Mouse (Mus musculus) urinary bladder, postnatal 36 days (tissue): ENCODE results near the gene Iqcj.

Experiments used
- DNase-seq, 2 experiments: peaks; one replicate each; pipeline ENCODE4 v3.0.0; 2022; ENCODE audit warnings: low spot score in 2 of 2, mixed read lengths in 1 of 2

The Iqcj gene

DNA sequence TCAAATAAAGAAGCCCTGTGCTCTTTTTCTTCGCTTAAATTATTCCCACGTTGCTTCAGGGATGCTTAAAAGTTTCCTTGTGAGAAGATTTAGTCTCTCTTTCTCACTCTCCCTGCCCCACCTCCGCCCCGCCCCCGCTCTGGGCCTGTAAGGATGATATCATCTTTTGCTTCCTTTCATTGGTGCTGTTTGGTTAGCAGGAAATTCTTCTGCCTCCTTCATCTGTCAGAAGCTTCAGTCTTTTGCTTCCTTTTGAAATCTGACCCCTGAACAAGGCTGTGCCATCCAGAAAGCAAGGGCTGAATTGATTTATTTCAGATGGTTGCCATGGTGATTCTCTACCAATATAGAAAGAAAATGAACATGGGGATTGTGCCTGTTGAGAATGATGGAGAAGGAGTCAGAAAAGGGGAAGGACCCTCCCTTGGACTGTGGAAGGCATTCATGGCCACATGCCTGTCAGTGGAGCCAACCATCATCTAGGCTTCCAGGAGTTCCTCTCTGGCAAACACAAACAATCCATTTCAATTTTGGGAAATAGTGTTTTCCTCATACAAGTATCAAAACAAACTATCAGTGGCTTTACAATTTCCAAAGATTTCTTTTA, 62.5 kb downstream of the Iqcj start:
- DNase-seq, result no peak

DNA sequence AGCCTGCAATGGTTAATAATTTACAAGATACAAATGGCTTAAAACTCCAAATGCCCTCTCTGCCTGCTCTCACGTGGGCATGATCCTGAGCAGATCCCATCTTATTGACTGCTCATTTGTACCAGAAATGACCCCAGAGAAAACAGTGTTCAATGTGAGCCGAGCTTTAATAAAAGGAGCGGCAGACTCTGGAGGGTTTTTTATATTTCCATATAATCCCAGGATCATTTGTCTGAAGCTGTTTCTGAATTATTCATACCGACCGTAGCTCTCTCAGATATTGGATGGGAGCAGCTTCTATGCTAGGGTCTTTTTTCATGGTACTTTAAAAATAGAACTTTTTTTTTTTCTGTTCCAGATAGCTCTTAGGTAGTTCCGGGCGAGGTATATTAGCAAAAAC, 67.7 kb downstream of the Iqcj start:
- no peak for DNase-seq

DNA sequence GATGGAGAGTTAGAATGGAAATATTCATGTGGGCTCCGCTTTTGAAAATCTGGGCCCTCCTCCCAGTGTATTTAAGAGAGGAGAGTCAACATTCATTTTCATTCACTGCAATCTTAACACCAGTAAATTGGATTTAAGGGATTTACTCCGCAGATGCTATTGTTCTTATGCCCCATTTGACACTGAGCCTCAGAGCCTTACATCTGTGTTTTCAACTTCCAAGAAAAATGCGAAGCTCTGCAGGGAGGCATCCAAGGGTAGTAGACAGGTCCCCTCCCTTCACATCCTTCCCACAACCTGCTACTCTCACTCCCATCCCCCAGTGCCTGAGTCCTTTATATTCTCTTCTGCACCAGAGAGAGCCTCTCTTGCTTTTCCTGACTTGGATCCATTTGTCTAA, 68.1 kb downstream of the Iqcj start:
- DNase-seq, result no peak

DNA sequence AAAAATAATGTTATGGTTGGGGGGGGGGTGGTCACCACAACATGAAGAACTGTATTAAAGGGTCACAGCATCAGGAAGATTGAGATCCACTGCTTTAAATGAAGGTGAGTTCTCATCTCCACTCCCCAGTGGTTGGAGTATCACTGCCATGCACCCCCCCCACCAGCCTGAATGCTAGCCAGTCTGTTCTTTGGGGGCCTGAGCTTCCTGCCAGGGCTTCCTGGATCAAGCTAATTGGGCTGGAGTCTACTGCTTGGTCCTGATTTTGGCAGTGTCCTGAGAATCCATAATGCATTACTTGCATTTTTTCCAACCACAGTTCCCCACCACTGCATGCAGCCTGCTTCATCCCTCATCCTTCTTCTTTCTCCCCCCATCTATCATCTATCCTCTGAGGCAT, 68.7 kb downstream of the Iqcj start:
- no peak for DNase-seq

DNA sequence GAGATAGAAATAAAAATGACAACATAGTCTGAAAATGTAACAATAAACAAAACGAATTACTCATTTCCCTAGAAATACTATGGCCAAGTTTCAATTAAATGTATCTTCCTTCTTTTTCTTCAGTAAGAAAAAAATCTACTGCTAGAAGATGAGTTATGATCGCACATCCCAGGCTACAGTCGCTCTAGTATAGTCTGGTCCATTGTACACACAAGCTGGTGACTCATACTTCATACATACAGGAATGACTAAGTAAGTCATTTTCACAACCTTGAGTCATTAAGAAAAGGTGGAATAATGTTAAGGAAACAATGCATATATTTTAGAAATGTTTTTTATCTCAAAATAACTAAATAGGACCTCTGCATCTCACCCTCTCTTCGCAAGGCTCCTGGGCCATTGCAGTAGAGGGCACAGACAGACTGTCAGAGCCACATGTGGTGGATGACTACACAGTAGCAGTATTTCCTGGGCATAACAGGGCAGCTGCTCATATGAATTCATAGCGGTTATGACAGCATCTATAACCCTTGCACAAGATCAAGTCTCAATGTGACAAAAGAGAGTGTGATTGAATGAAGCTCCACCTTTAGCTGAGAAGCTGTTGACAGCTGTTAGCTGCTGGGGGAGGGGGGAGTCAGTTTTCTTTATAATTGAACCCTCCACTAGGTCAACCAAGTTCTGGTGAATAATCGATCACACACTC, 70.1 kb downstream of the Iqcj start:
- no peak for DNase-seq

DNA sequence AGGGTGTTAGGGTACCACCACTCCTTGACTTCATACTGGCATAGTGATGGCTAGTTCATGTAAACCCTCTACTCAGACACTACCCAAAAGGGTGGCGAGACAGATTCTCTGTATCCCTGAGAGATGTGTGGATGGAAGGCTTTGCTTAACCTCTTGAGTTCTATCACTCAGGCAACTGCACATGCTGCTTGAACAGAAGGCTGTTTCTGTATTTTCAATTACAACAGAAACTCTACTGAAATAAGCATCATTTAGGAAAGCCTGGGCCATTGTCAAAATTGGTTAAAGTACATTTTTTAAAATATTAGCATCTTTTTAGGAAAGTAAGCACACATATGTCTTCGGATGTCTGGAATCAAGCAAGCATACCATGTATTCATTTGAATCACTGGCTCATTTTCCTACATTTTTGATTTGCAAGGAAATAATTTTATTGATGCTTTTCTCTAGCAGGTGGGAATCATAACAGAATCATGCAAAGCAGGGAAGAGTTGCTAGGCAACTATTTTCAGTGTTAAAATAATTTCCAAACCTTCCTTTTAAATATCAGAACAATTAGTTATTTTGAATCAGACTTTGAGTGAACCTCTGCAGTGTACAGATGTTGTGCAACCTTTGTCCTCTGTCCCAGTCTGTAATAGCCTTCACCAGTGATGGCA, 82.4 kb downstream of the Iqcj start:
- DNase-seq, result no peak

DNA sequence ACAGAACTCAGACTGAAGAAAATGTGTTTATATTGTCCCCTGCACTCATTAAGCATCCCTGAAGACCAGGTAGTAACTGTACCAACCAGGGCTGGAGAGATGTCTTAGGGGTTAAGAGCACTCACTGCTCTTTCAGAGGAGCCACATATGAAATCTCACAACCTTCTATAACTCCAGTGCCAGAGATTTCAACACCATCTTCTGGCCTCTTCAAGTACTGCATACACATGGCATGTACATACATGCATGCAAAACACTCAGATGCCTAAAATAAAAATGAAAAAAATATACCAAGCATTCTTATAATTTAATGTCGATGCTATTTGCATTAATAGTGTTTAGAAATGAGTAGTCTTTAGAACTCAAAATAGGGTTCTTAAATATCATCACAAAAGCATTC, 88.0 kb downstream of the Iqcj start:
- DNase-seq, result no peak

DNA sequence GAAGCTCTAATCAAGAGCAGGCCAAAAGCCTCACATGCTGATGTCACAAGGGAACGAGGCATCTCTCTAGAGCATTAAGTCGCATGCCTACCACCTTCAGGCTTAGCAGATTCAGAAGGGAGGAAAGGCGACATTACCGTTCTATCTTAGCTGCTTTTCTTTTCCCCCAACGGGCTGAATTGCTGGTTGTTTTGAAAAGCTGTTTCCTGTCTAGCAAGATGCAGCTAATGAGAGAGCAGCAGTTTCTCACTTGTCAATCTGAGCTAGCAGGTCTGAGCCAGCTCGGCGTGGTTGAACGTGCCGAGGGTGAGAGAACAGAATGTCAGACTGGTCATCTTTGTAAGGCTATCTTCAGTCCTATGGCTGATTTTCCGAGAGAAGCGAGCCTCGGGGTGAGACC, 91.3 kb downstream of the Iqcj start:
- no peak for DNase-seq

DNA sequence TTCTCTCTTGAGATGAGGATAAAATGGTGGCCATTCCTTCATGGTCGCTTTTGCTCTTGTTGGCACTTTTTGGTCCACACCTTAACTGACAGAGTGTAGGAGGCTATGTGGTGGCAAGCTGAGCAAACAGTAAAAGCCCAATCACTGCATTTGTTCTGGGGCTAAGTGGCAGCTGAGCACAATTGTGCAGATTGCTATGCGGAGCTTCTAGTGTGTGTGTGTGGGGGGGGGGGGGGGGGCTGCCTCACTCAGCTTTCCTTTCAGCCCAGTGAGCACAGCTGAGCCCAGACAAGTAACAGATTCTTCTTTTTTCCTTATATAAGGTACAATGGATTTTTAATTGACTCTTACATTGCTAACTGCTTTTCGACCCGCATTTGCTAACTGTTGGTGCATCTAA, 110.4 kb downstream of the Iqcj start:
- no peak for DNase-seq

DNA sequence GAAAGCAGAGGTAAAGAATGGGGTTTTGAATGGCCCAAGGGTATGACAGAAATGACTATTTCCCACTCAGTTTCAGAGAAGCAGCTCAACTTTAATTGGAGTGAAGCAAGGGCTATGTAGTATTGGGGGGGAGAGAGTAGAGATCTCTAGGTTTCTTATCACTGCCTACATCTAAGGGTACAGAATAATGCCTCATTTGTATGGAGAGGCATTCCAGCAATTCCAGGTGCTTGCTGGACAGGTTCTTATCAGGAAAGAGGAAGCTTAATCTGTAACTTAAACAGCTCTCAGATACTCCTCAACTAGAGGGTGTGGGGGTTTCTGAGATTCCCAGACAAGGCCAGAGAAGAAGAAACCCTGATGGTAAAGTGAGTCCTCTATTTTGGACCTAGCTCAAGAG, 120.3 kb downstream of the Iqcj start:
- no peak for DNase-seq

DNA sequence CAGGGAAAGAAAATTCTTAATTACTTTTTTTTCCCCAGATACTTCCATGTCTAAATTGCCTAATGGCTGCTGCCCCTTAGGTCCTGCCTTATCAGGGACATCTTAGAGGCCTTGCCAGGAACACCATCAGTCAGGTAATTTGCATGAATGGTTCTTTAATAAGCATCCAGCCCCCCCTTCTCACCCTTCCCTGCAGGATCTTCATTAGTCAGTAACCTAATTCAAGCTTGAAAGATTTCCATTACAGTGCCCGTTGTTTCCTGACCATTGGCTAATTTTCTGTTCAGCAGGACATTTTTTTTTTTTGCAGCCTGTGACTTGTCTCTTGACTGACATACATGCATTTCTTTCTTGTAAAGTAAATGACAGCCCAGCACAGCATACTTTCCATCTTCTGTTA, 123.8 kb downstream of the Iqcj start:
- DNase-seq, result no peak

DNA sequence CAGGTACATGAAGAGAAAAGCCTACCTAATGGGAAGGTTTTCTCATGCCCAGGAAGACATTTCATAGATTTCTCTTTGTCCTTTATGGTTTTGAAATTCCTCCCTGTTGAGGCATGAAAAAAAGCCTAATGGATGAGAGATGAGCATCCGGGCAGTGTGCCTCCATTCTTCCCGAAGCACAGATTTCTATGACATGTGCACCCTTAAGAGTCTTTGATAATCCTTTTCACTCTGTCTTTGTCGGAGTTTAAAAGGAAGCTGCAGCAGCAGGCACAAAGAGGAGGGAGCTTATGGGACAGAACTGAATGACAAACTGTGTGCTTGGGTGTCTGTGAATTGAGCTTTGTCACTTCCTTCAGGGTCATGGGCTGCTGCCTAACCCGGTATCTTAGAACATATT, 127.4 kb downstream of the Iqcj start:
- DNase-seq, result no peak

DNA sequence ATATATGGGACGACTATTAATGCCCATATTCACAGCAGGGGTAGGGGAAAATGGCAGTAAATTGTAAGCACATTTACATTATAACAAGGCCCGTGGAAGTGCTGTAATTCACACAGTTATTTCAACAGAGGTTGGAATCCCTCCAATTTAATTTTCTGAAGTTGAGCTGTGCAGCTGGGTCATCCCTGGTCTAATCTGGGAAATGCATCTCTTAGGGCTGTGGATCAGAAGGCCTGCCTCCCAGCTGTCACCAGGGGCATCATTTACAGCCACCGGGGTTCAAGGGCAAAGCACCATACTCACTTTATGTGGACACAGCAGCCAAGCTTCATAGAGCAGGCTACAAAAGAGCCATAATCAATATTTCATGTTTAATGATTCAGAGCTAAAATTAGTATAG, 144.1 kb downstream of the Iqcj start:
- no peak for DNase-seq

DNA sequence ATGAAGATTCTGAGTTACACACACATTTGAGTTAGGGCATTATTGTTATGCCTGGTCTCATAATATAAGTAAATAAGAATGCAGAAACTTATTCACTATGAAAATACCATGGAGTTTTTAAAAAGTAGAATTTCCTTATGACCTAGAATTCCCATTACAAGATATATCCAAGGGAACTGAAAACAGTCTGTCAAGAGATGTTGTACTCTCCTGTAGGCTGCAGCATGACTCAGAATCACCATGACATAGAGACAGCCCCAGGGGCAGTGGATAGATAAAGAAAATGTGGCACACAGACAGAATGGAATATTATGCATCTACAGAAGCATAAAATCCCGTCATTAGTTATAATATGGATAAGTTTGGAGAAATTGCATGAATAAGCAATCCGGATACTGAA, 150.9 kb downstream of the Iqcj start:
- no peak for DNase-seq

DNA sequence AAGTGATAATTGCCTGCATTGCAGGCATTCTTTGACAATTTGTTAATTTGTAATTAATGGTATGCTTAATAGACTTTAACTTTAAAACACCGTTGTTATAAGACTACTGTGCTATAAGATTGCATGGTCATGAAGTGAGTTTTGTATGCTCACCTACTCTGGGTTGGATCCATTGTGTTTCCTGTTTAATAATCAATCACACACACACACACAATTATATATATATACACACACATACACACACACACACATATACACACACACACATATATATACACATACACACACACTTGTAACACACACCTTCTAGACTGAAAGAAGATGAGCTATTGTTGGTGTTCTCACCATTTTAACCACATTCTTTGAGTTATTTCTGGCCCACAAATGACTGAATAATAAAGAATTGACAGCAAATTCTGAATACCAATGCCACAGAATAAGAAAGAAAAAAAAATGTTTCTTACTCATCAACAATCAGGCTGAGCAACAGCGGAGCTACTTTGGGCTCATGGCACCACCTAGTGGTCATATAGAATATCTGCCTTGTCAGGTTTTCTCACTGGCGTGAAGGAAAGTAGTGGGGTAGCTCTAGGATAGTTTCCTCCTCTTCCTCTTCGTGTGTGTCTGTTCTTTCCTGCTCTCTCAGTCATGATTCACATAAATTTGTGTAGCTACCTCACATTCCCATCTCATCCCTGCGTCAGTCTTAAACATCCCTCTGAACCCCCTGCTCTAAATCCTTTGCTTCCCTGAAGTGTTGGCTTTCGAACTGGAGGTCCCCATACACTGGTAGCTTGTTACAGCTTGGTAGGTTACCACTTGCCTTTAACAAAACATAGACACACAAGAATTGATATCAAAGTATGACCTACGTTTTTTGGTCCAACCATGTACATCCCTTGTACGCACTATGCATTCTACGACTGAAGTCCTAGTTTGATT, 153.7 kb downstream of the Iqcj start:
- no peak for DNase-seq

DNA sequence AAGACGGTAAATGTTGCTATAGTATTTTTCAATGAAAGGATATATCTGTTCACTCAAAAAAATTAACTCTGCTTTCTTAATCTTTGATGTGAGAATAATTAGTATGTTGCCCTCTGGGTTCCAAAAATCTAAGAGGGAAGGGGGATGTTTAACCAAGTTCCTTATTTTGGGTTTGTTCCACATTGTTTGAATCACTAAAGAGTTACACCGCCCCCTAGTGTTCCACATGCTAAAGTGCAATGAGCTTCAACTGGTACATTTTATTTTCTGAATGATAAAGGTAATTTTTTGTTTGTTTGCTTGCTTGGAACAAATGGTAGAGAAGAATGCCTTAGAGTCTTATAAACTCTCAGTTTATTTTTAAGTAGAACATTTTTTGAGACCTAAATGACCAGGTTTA, 161.5 kb downstream of the Iqcj start:
- no peak for DNase-seq

DNA sequence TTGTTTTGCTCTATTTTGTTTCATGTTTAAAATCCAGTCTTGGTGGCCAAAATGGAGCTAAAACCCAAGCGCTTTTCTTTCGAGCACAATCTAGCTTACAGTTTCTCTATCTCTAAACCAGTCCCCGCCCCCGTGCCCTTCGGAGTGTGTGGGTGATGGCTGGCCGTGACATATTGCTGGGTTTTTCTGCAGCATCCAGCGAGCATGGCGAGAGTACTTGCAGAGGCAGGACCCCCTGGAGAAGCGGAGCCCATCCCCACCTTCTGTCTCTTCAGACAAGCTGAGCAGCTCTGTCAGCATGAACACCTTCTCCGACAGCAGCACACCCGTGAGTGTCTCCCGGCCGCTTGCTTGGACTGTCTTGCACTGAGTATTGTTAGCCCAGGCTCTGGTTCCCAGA, 163.1 kb downstream of the Iqcj start:
- no peak for DNase-seq

DNA sequence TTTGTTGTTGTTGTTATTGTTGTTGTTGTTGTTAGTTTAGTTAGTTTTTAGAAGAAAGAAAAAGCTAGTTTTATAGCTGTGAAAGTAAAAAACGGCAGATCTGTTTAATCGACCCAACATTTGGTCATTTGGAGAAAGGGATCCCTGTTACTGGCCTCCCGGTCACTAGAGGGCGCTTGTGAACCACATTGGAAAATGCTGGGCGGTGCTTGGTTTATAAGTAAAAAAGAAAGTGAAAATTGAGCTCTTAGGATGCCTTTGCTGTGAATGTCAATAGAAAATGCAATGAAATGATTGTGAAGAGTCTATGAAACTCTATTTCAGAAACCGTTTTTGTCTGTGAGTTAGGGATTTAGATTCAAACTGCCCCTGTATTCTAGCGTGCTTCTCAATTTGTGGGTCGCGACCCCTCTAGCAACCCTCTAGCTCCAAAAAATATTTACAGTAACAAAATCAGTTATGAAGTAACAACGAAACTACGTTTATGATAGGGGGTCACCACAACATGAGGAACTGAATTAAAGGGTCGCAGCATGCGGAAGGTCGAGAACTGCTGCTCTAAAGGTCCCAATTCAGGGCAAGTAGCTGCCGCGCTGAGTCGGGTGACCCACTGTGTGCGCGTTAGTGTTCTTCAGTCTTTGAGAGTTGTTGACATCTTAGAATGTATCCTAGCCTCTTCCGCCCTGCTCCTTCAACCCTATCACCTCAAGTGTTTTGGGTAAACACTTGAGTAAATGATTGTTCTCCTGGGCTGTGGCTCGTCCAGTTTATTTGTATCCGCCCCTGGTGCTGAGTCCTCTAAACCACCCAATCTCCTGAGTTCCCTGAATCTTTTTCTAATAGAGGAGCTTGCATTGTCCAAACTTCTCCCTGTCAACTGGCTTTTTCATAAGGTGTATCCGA, 164.6 kb downstream of the Iqcj start:
- peak; percentile 64 to 66 for DNase-seq

DNA sequence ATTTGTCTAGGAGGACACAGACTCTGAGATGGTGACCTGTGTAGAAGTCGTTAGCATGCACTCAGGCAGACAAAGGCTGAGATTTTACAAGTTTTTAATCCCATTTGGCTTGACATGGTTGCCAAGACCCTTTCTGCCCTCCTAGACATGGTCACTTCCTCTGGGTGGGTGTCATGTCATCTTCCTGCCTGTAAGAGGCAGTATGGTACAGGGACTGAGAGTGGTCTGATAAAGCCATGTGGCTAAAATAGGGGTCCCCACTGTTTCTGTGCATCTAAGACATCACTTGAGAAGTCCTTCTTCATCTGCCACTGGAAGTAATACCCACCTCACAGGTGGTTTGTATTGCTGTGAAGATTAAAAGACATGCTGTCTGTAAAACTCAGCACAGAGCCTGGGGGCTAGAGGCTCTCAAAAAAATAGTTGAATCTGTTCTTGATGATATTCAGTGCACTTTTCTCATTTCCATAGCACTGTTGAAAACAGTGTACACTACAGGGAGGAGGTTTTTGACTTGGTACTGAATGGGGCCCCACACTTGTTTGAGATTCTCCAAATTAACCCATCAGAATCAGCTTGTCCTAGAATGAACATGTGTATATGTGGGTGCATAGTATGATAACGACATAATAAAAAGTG, 167.3 kb downstream of the Iqcj start:
- no peak for DNase-seq

DNA sequence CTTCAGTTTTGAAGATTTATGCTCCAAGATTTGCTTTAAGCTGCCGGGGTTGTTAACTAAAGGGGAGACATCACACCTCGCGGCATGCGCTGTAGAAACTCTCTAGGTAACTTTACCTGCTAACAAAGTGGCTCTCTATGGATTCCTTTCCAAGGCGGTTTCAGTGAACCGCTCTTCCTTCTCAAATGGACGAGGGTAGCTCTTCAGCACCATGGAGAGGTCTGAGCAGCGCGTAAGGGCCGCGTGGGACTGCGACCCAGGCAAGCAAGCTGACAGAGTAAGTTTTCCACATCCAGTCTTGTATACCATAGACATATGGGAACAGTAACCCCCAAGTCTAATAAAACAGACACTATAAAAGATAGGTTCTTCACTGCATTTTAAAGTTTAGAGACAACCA, 172.7 kb downstream of the Iqcj start, which contains the start of gene Schip1:
TSS of gene Schip1 (plus strand) at position 72 of the 400 bp plus-strand sequence.
- DNase-seq, result peak in 1 of 2 experiments; percentile 14
